9 mouse cellular contexts compared by ENCODE assay signal in genomic region chr11:69269575-69269974, GRCm38 (mm10). TPM values are rescaled to one million over a fixed set of nuclear protein-coding genes. Genes with fewer than 3 reads are reported as not detected.
A peak's percentile ranks its signal among the peaks of the same experiment; 100 is the strongest.
DNase-seq lines count a peak whose midpoint lies in the region; ATAC-seq and TF ChIP-seq lines count a peak whose summit lies in the region.
"Had no signal": no experiment of that assay in that cellular context is flagged by ENCODE, and none has a peak within 500 bp of the region (broad histone marks: within the 10 kb centered on the region; RNA-seq: fewer than 3 reads in every experiment).

No protein-coding gene starts in this region.

- no peak overlapping the region for H3K4me2 ChIP-seq in liver, embryonic 12.5 days
- no peak overlapping the region for H3K4me2 ChIP-seq in lung, embryonic 14.5 days

- no peaks in the 10 kb centered on the region for H3K9me3 ChIP-seq in liver, embryonic 12.5 days (replicated peaks)
- no peaks in the 10 kb centered on the region for H3K9me3 ChIP-seq in lung, embryonic 14.5 days (ENCODE audit: low read depth, low read length)

- 14% methylated on average over 13 of the region's 13 CpGs for WGBS in liver, embryonic 12.5 days (ENCODE audit: insufficient replicate concordance)
- 10% methylated on average over 13 of the region's 13 CpGs for WGBS in large intestine, adult 2 months
- WGBS in lung, embryonic 14.5 days: 18% methylated on average over 13 of the region's 13 CpGs

- H3K27ac ChIP-seq in liver, embryonic 12.5 days: no peak overlapping the region
- no peak overlapping the region for H3K27ac ChIP-seq in lung, embryonic 14.5 days (ENCODE audit: low read depth)

- peak; percentile 72 for DNase-seq in liver
- DNase-seq in cerebellum, adult 18-20 months: peak; percentile 84 to 87
- DNase-seq in large intestine, adult 2 months (ENCODE audit: low read depth, low spot score): peak; percentile 60
- peak; percentile 87 for DNase-seq in lung, embryonic 14.5 days
- DNase-seq in retina, adult 2 months (ENCODE audit: low read depth, low spot score): peak; percentile 60
- DNase-seq in thymus, postnatal 36 days: peak; percentile 59 to 67

- TF ChIP-seq CTCF in lung, embryonic 14.5 days (IDR thresholded peaks at IDR 0.05; ENCODE audit: low read depth): peak; percentile 79

- peaks cover 8% of the 10 kb centered on the region for H3K4me1 ChIP-seq in liver, embryonic 12.5 days
- H3K4me1 ChIP-seq in lung, embryonic 14.5 days (ENCODE audit: insufficient read depth): no peaks in the 10 kb centered on the region

- H3K36me3 ChIP-seq in liver, embryonic 12.5 days: no peaks in the 10 kb centered on the region
- no peaks in the 10 kb centered on the region for H3K36me3 ChIP-seq in lung, embryonic 14.5 days (ENCODE audit: insufficient read depth)

- no peak overlapping the region for H3K9ac ChIP-seq in liver, embryonic 12.5 days
- peak overlapping the region; percentile 18; the same call in 1 of the 2 replicates for H3K9ac ChIP-seq in lung, embryonic 14.5 days

- H3K27me3 ChIP-seq in liver, embryonic 12.5 days (replicated peaks): peaks cover 46% of the 10 kb centered on the region
- H3K27me3 ChIP-seq in lung, embryonic 14.5 days (ENCODE audit: insufficient read depth, low read length): peaks cover 4% of the 10 kb centered on the region; the same call in 1 of the 2 replicates

- no peak for ATAC-seq in liver, embryonic 12.5 days
- peak; percentile 65; the same call in 1 of the 2 replicates for ATAC-seq in frontal cortex, adult (ENCODE audit: low TSS enrichment)
- no peak for ATAC-seq in lung, embryonic 14.5 days (ENCODE audit: insufficient read depth)

- H3K4me3 ChIP-seq in liver, embryonic 12.5 days: no peak overlapping the region
- no peak overlapping the region for H3K4me3 ChIP-seq in lung, embryonic 14.5 days (ENCODE audit: low read depth, low read length)
- H3K4me3 ChIP-seq: erythroblast, embryonic 14.5 days had no signal

RNA-seq across cellular contexts. Expression of gene Gucy2e, which starts 32.7 kb away (rescaled TPM):
- polyA plus RNA-seq in liver, embryonic 12.5 days (2016; fragmentation: Nextera tagmentation; extraction: Ambion mirVana): not detected in 2 replicates
- not detected in 2 replicates for polyA plus RNA-seq in large intestine, adult 2 months (2012; rRNA removed)
- not detected in 2 replicates for polyA plus RNA-seq in lung, embryonic 14.5 days (2014; fragmentation: Nextera tagmentation; extraction: Ambion mirVana)
- polyA plus RNA-seq: erythroblast, embryonic 14.5 days had no signal

RNA-seq across cellular contexts. Expression of gene Cntrob, which starts 54.0 kb away (rescaled TPM):
- polyA plus RNA-seq in liver, embryonic 12.5 days (2016; fragmentation: Nextera tagmentation; extraction: Ambion mirVana): 13.1 and 13.9 TPM in 2 replicates
- 8.4 and 8.5 TPM in 2 replicates for polyA plus RNA-seq in large intestine, adult 2 months (2012; rRNA removed)
- polyA plus RNA-seq in lung, embryonic 14.5 days (2014; fragmentation: Nextera tagmentation; extraction: Ambion mirVana): 16.6 and 19.2 TPM in 2 replicates

RNA-seq across cellular contexts. Expression of gene Trappc1, which starts 54.2 kb away (rescaled TPM):
- polyA plus RNA-seq in liver, embryonic 12.5 days (2016; fragmentation: Nextera tagmentation; extraction: Ambion mirVana): 90.4 and 90.9 TPM in 2 replicates
- polyA plus RNA-seq in large intestine, adult 2 months (2012; rRNA removed): 60.7 and 65.6 TPM in 2 replicates
- 143 and 150 TPM in 2 replicates for polyA plus RNA-seq in lung, embryonic 14.5 days (2014; fragmentation: Nextera tagmentation; extraction: Ambion mirVana)

RNA-seq across cellular contexts. Expression of gene Kcnab3, which starts 56.5 kb away (rescaled TPM):
- 0.24 and 0.48 TPM in 2 replicates for polyA plus RNA-seq in liver, embryonic 12.5 days (2016; fragmentation: Nextera tagmentation; extraction: Ambion mirVana)
- 0.46 and 0.55 TPM in 2 replicates for polyA plus RNA-seq in large intestine, adult 2 months (2012; rRNA removed)
- polyA plus RNA-seq in lung, embryonic 14.5 days (2014; fragmentation: Nextera tagmentation; extraction: Ambion mirVana): 0.89 and 1.3 TPM in 2 replicates
- polyA plus RNA-seq: erythroblast, embryonic 14.5 days had no signal
